Mouse (Mus musculus): ENCODE measurements at regions not wholly inside any gene's neighbourhood (a gene's known extent, or its start where the extent isn't known, plus 50 kb on each side); places are given as distances from the start of the nearest gene placed in this dataset.

- TF ChIP-seq POLR2A (IDR thresholded peaks at IDR 0.05; ENCODE audit: insufficient read depth, low read depth, low read length) (no peak), CTCF (IDR thresholded peaks at IDR 0.05; ENCODE audit: insufficient read depth, low read depth, low read length) (no peak)
These were observed 133.4 kb downstream of the Samd5 start for GRCm38 (mm10) chr10:9541579-9541978.

Data from olfactory bulb, adult 2 months (tissue).